Mouse (Mus musculus) lung, embryonic 14.5 days (tissue): ENCODE data around the gene Tnnt3. TPM values are rescaled to one million over a fixed set of nuclear protein-coding genes. Genes with fewer than 3 reads are reported as not detected.

ENCODE experiments used
- ATAC-seq: fragments of 200-750 bp; cut with Nextera tagmentation; 2 replicates; pipeline ENCODE4 v1.8.0; 2017; ENCODE audit warnings: mild to moderate bottlenecking, moderate TSS enrichment, moderate library complexity; ENCODE audit not compliant: insufficient read depth
- DNase-seq: peaks from one replicate; pipeline ENCODE4 v3.0.0-alpha.2; 2015
- H3K27ac ChIP-seq: fragments of 300-500 bp; sonication (generic); 2 replicates; pipeline ENCODE4 v1.5.1; 2014; ENCODE audit warnings: low read depth, mild to moderate bottlenecking, moderate library complexity
- H3K27me3 ChIP-seq: fragments of 300-500 bp; sonication (generic); 2 replicates; pipeline ENCODE4 v1.6.1; 2014; ENCODE audit warnings: low read length, control low read depth; ENCODE audit not compliant: insufficient read depth
- H3K36me3 ChIP-seq: fragments of 300-500 bp; sonication (generic); 2 replicates; pipeline ENCODE4 v1.6.1; 2014; ENCODE audit warnings: control low read depth; ENCODE audit not compliant: insufficient read depth
- H3K4me1 ChIP-seq: fragments of 300-500 bp; sonication (generic); 2 replicates; pipeline ENCODE4 v1.6.1; 2014; ENCODE audit warnings: antibody characterized with exemption, control low read depth; ENCODE audit not compliant: insufficient read depth
- H3K4me2 ChIP-seq: fragments of 300-500 bp; sonication (generic); 2 replicates; pipeline ENCODE4 v1.6.1; 2014; ENCODE audit warnings: mild to moderate bottlenecking
- H3K4me3 ChIP-seq: fragments of 300-500 bp; sonication (generic); 2 replicates; pipeline ENCODE4 v1.5.1; 2014; ENCODE audit warnings: low read depth, low read length
- H3K9ac ChIP-seq: fragments of 300-500 bp; sonication (generic); 2 replicates; pipeline ENCODE4 v1.6.1; 2014
- H3K9me3 ChIP-seq: fragments of 300-500 bp; sonication (generic); 2 replicates; pipeline ENCODE4 v1.6.1; 2016; ENCODE audit warnings: low read depth, low read length, control low read depth
- CTCF ChIP-seq: IDR thresholded peaks from 2 replicates; pipeline ENCODE4 v1.5.1; 2016; ENCODE audit warnings: antibody characterized with exemption, low read depth
- WGBS: fragments of 180-500 bp; shearing (Covaris S2); extraction: QIAGEN DNeasy Blood & Tissue Kit; methylation state at CpG from one replicate; pipeline ENCODE4 v1.1.7; 2014; 5-methylcytosine and 5-hydroxymethylcytosine counted together
- polyA plus RNA-seq: library from polyadenylated mRNA; unstranded; fragments of >200 nt; fragmentation: Nextera tagmentation; extraction: Ambion mirVana; gene quantifications from 2 replicates; pipeline ENCODE4 v1.2.1, GENCODE M21; 2014

Tnnt3 gene
- polyA plus RNA-seq, result 1.5 and 2.5 TPM in 2 replicates

DNA sequence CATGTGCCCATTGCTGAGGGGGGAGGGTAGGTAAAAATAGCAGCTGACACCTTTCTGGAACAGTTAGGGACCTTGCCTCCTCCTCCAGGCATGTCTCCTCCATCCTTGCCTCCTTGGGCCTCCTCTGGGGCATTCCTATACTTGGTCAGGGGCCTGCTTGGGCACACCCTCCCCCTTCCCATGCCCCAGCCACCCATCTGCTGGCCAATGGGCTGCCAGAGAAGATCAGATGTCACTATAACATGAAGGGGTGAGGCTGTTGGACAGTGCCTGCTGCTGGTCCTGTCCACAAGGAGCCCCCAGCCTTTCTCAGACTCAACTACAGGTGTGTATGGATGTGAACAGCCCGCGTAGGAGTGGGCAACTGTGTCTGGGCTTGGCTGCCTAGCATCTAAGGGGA is at the start of gene Tnnt3:
TSS of gene Tnnt3 (plus strand) at position 262 of the 400 bp plus-strand sequence.
- WGBS, result 82% methylated on average over 2 of the region's 2 CpGs
- ATAC-seq, result no peak
- no peak for DNase-seq
- H3K4me1 ChIP-seq, result 0 out of 2 replicates have a peak, but pooled peaks cover 2% of the 10 kb centered on the region
- no peak within 1 kb of the TSS for H3K4me2 ChIP-seq
- H3K36me3 ChIP-seq, result peaks cover 6% of the 10 kb centered on the region; the same call in 1 of the 2 replicates
- no peaks in the 10 kb centered on the region for H3K27me3 ChIP-seq
- no peak within 1 kb of the TSS; the same call in 1 of the 2 replicates for H3K27ac ChIP-seq
- H3K4me3 ChIP-seq, result no peak within 1 kb of the TSS
- H3K9me3 ChIP-seq, result no peaks in the 10 kb centered on the region
- no peak for TF ChIP-seq CTCF
- H3K9ac ChIP-seq, result no peak within 1 kb of the TSS

DNA sequence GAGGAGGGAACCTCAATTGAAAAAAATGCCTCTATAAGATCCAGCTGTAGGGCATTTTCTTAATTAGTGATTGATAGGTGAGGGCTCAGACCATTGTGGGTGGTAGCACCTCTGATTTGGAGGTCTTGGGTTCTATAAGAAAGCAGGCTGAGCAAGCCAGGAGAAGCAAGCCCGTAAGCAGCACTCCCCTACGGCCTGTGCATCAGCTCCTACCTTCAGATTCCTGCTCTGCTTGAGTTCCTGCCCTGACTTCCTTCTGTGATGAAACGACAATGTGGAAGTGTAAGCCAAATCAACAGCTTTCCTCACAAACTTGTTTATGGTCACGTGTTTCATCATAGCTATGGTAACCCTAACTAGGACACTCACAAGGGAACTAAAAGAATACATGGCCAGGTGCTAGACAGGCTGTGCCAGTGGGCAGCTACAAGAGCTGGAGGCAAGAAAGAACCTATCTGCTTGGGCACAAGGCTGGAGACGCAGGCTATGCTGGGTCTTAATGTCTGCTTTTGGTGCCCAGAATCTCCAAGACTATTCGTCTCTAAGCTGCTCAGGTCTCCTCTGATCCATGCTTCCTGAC is 49.5 kb upstream of the Tnnt3 start:
- H3K27me3 ChIP-seq, result no peaks in the 10 kb centered on the region
- WGBS, result 76% methylated on average over 6 of the region's 6 CpGs
- no peak overlapping the region for H3K4me2 ChIP-seq
- no peaks in the 10 kb centered on the region for H3K9me3 ChIP-seq
- H3K9ac ChIP-seq, result no peak overlapping the region
- DNase-seq (no peak), ATAC-seq (no peak)
- no peak overlapping the region for H3K4me3 ChIP-seq
- H3K27ac ChIP-seq, result no peak overlapping the region
- no peak for TF ChIP-seq CTCF
- H3K4me1 ChIP-seq, result no peaks in the 10 kb centered on the region
- no peaks in the 10 kb centered on the region for H3K36me3 ChIP-seq

DNA sequence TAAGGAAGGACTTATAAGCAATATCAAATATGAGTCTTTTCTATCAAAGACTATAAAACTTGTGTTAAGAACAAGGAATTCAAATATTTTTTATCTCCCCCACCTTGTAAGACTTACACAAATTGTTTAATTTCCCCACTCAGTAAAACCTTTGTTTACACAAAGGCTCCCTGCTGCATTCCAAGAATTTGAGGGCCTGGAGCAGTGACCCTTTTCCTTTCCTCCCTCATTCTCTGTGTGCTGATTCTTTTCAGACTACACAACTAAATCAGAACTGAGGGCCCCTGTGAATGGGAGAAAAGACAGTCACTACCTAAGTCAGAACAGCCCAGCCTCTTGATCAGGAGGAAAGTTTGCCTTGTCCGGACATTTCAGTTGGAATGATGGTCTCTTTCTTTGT is 43.9 kb upstream of the Tnnt3 start:
- TF ChIP-seq CTCF, result no peak
- Histone ChIP-seq H3K36me3 (no peaks in the 10 kb centered on the region), H3K9me3 (no peaks in the 10 kb centered on the region), H3K4me3 (no peak overlapping the region), H3K27me3 (no peaks in the 10 kb centered on the region), H3K27ac (peak overlapping the region; percentile 98), H3K9ac (0 out of 2 replicates have a peak overlapping the region, but pooled peaks have one; percentile 9), H3K4me2 (no peak overlapping the region), H3K4me1 (peaks cover 34% of the 10 kb centered on the region)
- peak; percentile 52 for DNase-seq
- ATAC-seq, result no peak
- 24% methylated on average over 1 of the region's 1 CpGs for WGBS

DNA sequence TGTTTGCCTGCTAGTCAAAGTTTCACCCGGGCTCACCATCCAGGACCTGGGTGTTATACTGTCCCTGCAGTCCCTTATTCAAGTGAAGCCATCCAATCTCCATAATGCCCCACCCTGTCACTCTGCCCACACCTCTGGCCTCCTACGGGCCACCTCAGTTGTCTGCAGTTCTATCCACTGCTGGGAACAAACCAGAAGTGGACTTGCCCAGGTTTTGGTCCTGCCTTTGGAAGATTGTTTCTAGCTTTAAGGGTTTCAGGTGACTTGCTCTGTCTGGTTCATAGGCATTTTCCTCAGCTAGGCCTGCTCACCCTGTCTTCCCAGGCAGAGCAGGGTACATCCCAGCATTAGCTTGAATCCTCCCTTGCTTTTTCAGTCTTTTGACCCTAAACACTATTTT is 43.4 kb upstream of the Tnnt3 start:
- Histone ChIP-seq H3K4me1 (peaks cover 35% of the 10 kb centered on the region), H3K27me3 (no peaks in the 10 kb centered on the region), H3K4me2 (no peak overlapping the region), H3K36me3 (no peaks in the 10 kb centered on the region), H3K4me3 (no peak overlapping the region), H3K9ac (0 out of 2 replicates have a peak overlapping the region, but pooled peaks have one; percentile 9), H3K9me3 (no peaks in the 10 kb centered on the region), H3K27ac (peak overlapping the region; percentile 98)
- TF ChIP-seq CTCF, result no peak
- 44% methylated on average over 2 of the region's 2 CpGs for WGBS
- ATAC-seq, result no peak
- DNase-seq, result no peak

DNA sequence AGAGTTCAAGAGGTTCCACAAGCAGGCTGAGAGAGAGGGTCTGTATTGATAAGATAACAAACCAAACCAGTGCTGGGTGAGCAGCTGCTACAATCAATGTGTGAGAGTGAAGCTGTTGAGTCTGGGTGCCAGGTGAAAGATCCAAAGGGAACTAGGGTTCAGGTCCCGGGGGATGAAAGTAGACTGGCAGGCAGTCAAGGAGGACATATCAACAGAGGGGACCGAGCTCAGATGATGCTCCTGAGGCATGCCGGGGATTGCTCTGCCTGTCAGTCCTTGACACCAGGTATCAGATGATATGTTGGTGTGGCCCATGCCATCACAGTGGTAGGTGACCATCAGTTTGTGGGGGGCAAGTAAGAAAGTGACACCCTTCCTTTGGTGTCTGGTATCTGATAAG is 41.8 kb upstream of the Tnnt3 start:
- Histone ChIP-seq H3K9me3 (no peaks in the 10 kb centered on the region), H3K4me2 (no peak overlapping the region), H3K27me3 (no peaks in the 10 kb centered on the region), H3K27ac (peak overlapping the region; percentile 98), H3K4me3 (no peak overlapping the region), H3K9ac (no peak overlapping the region; the same call in 1 of the 2 replicates), H3K36me3 (no peaks in the 10 kb centered on the region), H3K4me1 (peaks cover 35% of the 10 kb centered on the region)
- DNase-seq, result no peak
- no peak for ATAC-seq
- TF ChIP-seq CTCF, result no peak
- WGBS, result 27% methylated on average over 3 of the region's 3 CpGs

DNA sequence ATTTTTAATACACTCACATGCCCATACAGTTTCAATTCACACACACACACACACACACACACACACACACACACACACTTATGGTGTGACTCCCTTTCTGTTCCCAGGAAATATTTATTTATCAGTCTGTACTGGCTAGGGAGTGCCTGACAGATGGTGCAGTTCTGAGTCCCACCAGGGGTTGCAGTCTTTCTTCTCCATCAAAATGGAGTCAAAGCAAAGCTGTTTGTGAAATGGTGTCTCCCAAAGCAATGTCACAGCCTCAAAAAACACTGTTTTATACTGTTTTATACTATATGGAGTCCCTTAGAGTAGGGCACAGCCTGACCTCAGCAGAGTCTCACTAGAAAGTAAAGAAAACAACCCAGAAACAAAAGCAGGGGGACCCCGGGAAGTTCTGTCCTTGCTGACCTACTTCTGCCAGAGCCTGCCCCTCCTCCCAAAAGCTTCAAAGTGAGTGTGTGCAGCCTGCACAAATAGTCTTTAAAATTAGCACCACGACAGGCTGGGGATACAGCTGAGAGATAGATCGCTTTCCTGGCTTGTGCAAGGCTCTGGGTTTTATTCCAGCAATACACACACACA is 41.3 kb upstream of the Tnnt3 start:
- Histone ChIP-seq H3K27ac (peak overlapping the region; percentile 98), H3K27me3 (no peaks in the 10 kb centered on the region), H3K36me3 (no peaks in the 10 kb centered on the region), H3K4me1 (peaks cover 35% of the 10 kb centered on the region), H3K4me3 (no peak overlapping the region), H3K9ac (peak overlapping the region; percentile 35), H3K9me3 (no peaks in the 10 kb centered on the region), H3K4me2 (no peak overlapping the region)
- DNase-seq (peak; percentile 80), ATAC-seq (peak; percentile 48)
- peak; percentile 56 for TF ChIP-seq CTCF
- 8% methylated on average over 3 of the region's 3 CpGs for WGBS

DNA sequence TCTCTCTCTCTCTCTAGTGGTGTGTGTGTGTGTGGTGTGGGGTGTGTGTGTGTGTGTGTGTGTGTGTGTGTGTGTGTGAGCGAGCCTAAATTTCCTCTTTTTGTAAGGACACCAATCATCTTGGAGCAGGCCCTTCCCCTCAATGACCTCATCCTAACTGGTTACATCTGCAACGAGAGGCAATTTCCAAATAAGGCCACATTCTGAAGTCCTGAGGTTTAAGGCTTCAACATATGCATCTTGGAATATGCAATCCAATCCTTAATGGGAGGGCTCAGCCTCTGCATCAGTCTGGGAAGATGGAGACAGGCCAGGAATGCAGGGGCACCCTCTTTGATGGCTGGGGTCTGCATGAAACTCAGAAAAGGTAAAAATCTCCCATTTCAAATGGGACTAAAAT is 40.6 kb upstream of the Tnnt3 start:
- Histone ChIP-seq H3K9me3 (no peaks in the 10 kb centered on the region), H3K4me1 (peaks cover 35% of the 10 kb centered on the region), H3K4me3 (no peak overlapping the region), H3K27me3 (no peaks in the 10 kb centered on the region), H3K9ac (no peak overlapping the region), H3K36me3 (no peaks in the 10 kb centered on the region), H3K27ac (peak overlapping the region; percentile 98), H3K4me2 (no peak overlapping the region)
- WGBS, result 6% methylated on average over 2 of the region's 2 CpGs
- peak; percentile 88 for DNase-seq
- peak; percentile 79 for ATAC-seq
- no peak for TF ChIP-seq CTCF
